Mouse (Mus musculus) embryonic facial prominence, embryonic 15.5 days (tissue): Measurements from ENCODE around the gene Steap2. TPM values are rescaled to one million over a fixed set of nuclear protein-coding genes. Genes with fewer than 3 reads are reported as not detected.
A peak's percentile ranks its signal among the peaks of the same experiment; 100 is the strongest.
"Not testable (repeated sequence)": the region's sequence is repeated elsewhere in the genome, so short reads cannot be mapped to it uniquely, and the experiment has no call there.

ENCODE experiments used
- ATAC-seq: fragments of 200-750 bp; cut with Nextera tagmentation; 2 replicates; pipeline ENCODE4 v1.8.0; 2017; ENCODE audit warnings: low read depth, moderate TSS enrichment; ENCODE audit not compliant: insufficient number of reproducible peaks, low FRiP score, low TSS enrichment
- H3K27ac ChIP-seq: fragments of 300-500 bp; sonication (generic); replicated peaks from 2 replicates; pipeline ENCODE4 v1.5.1; 2015; ENCODE audit warnings: mild to moderate bottlenecking, inconsistent platforms
- H3K27me3 ChIP-seq: fragments of 300-500 bp; sonication (generic); 2 replicates; pipeline ENCODE4 v1.6.1; 2015; ENCODE audit warnings: inconsistent platforms
- H3K36me3 ChIP-seq: fragments of 300-500 bp; sonication (generic); 2 replicates; pipeline ENCODE4 v1.6.1; 2015; ENCODE audit warnings: mild to moderate bottlenecking, inconsistent platforms
- H3K4me1 ChIP-seq: fragments of 300-500 bp; sonication (generic); 2 replicates; pipeline ENCODE4 v1.6.1; 2015; ENCODE audit warnings: inconsistent platforms
- H3K4me2 ChIP-seq: fragments of 300-500 bp; sonication (generic); replicated peaks from 2 replicates; pipeline ENCODE4 v1.6.1; 2015; ENCODE audit warnings: mild to moderate bottlenecking, inconsistent platforms
- H3K4me3 ChIP-seq: fragments of 300-500 bp; sonication (generic); replicated peaks from 2 replicates; pipeline ENCODE4 v1.5.1; 2015; ENCODE audit warnings: mild to moderate bottlenecking, inconsistent platforms
- H3K9ac ChIP-seq: fragments of 300-500 bp; sonication (generic); 2 replicates; pipeline ENCODE4 v1.6.1; 2015; ENCODE audit warnings: inconsistent platforms
- H3K9me3 ChIP-seq: fragments of 300-500 bp; sonication (generic); replicated peaks from 2 replicates; pipeline ENCODE4 v1.6.1; 2016; ENCODE audit warnings: inconsistent platforms
- WGBS: fragments of 180-500 bp; shearing (Covaris S2); methylation state at CpG from one replicate; pipeline ENCODE4 v1.1.7; 2015; 5-methylcytosine and 5-hydroxymethylcytosine counted together
- polyA plus RNA-seq: library from polyadenylated mRNA; unstranded; fragments of >200 nt; fragmentation: Nextera tagmentation; extraction: Ambion mirVana; gene quantifications from 2 replicates; pipeline ENCODE4 v1.2.1, GENCODE M21; 2015

Steap2 gene
- polyA plus RNA-seq, 1 experiment from 2014 or later = 6.2 TPM

- no peak for ATAC-seq
- H3K27me3 ChIP-seq = no peaks in the 10 kb centered on the region
- no peaks in the 10 kb centered on the region for H3K4me1 ChIP-seq
- H3K4me2 ChIP-seq = no peak overlapping the region
- no peak overlapping the region for H3K9ac ChIP-seq
- no peaks in the 10 kb centered on the region for H3K9me3 ChIP-seq
- no peaks in the 10 kb centered on the region for H3K36me3 ChIP-seq
- H3K27ac ChIP-seq = no peak overlapping the region
- WGBS = 86% methylated on average over 5 of the region's 5 CpGs
- no peak overlapping the region for H3K4me3 ChIP-seq
Observed at GRCm38 (mm10) chr5:5695401-5695942, 1.1 kb upstream of the Steap2 start.

GRCm38 (mm10) chr5:5693541-5693955 lies 830 bp downstream of the Steap2 start:
- no peaks in the 10 kb centered on the region for H3K36me3 ChIP-seq
- H3K4me3 ChIP-seq = peak overlapping the region; percentile 75
- H3K9ac ChIP-seq = peak overlapping the region; percentile 66
- H3K4me2 ChIP-seq = peak overlapping the region; percentile 82
- H3K9me3 ChIP-seq = no peaks in the 10 kb centered on the region
- no peaks in the 10 kb centered on the region for H3K4me1 ChIP-seq
- 1% methylated on average over 29 of the region's 29 CpGs for WGBS
- H3K27me3 ChIP-seq = no peaks in the 10 kb centered on the region
- peak overlapping the region; percentile 58 for H3K27ac ChIP-seq
- ATAC-seq = peak; percentile 55

GRCm38 (mm10) chr5:5692167-5692738 lies 2.1 kb downstream of the Steap2 start:
- Histone ChIP-seq H3K4me2 (no peak overlapping the region), H3K9ac (no peak overlapping the region), H3K36me3 (no peaks in the 10 kb centered on the region), H3K4me1 (no peaks in the 10 kb centered on the region), H3K9me3 (no peaks in the 10 kb centered on the region), H3K27me3 (no peaks in the 10 kb centered on the region), H3K4me3 (no peak overlapping the region), H3K27ac (no peak overlapping the region)
- no peak for ATAC-seq
- WGBS = 45% methylated on average over 4 of the region's 4 CpGs

DNA sequence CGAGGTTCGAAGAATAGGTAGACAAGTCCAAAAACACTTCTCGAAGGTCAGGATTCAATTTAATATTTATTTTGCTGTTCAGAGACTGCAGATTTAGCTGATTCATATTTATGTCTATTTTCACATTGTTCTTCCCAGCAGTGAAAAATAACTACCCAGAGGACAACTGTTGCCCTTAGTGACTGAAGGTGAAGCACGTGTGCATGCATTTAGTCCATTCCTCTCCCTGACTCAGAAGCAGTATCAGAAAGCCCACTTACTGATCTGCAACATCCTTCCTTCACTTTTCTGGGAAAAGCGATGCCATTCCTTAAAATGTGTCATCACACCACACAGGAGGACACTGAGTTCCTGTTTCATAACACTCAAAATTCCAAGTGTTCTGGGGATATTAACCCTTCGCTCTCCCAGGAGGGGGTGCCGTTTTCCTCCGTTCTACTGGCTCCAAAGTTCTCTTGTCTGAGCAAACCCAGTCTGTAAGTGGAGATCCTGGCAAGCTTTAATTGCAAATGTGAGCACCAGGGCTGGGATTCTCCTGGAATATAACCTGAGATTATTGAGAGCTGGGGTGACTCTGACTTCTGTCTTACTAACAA lies 5.3 kb downstream of the Steap2 start:
- no peak overlapping the region for H3K4me2 ChIP-seq
- H3K36me3 ChIP-seq = no peaks in the 10 kb centered on the region
- WGBS = 72% methylated on average over 8 of the region's 8 CpGs
- H3K27me3 ChIP-seq = no peaks in the 10 kb centered on the region
- no peak for ATAC-seq
- no peak overlapping the region for H3K9ac ChIP-seq
- no peaks in the 10 kb centered on the region for H3K9me3 ChIP-seq
- H3K4me1 ChIP-seq = no peaks in the 10 kb centered on the region
- H3K27ac ChIP-seq = no peak overlapping the region
- no peak overlapping the region for H3K4me3 ChIP-seq

- ATAC-seq = no peak
- WGBS = 78% methylated on average over 6 of the region's 6 CpGs
- no peaks in the 10 kb centered on the region for H3K36me3 ChIP-seq
Observed at GRCm38 (mm10) chr5:5688228-5688627, 6.2 kb downstream of the Steap2 start.

GRCm38 (mm10) chr5:5686973-5687372 lies 7.4 kb downstream of the Steap2 start:
- H3K9ac ChIP-seq = no peak overlapping the region
- H3K36me3 ChIP-seq = peaks cover under 1% of the 10 kb centered on the region; the same call in 1 of the 2 replicates
- no peaks in the 10 kb centered on the region for H3K9me3 ChIP-seq
- H3K4me1 ChIP-seq = no peaks in the 10 kb centered on the region
- no peaks in the 10 kb centered on the region for H3K27me3 ChIP-seq
- H3K27ac ChIP-seq = no peak overlapping the region
- no peak overlapping the region for H3K4me3 ChIP-seq
- 3% methylated on average over 1 of the region's 1 CpGs for WGBS
- no peak for ATAC-seq
- H3K4me2 ChIP-seq = no peak overlapping the region

More at GRCm38 (mm10) chr5:5688228-5688627, 6.2 kb downstream of the Steap2 start:
- H3K9ac ChIP-seq = no peak overlapping the region
- H3K4me2 ChIP-seq = no peak overlapping the region
- H3K4me3 ChIP-seq = no peak overlapping the region
- no peaks in the 10 kb centered on the region for H3K9me3 ChIP-seq
- no peaks in the 10 kb centered on the region for H3K4me1 ChIP-seq
- no peaks in the 10 kb centered on the region for H3K27me3 ChIP-seq
- H3K27ac ChIP-seq = no peak overlapping the region

DNA sequence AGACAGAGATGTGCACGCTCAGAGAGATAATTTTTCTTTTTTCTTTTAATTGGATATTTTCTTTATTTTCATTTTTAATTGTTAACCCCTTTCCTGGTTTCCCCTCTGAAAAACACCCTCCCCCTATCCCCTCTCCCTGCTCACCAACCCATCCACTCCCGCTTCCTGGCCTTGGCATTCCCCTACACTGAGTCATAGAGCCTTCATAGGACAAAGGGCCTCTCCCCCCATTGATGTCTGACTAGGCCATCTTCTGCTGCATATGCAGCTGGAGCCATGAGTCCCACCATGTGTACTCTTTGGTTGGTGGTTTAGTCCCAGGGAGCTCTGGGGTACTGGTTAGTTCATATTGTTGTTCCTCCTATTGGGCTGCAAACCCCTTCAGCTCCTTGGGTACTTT lies 9.4 kb downstream of the Steap2 start:
- H3K27ac ChIP-seq, H3K27me3 ChIP-seq, H3K9ac ChIP-seq, ATAC-seq, H3K4me2 ChIP-seq, H3K36me3 ChIP-seq, H3K4me1 ChIP-seq, H3K9me3 ChIP-seq, H3K4me3 ChIP-seq: not testable (repeated sequence)
- 87% methylated on average over 2 of the region's 2 CpGs for WGBS

DNA sequence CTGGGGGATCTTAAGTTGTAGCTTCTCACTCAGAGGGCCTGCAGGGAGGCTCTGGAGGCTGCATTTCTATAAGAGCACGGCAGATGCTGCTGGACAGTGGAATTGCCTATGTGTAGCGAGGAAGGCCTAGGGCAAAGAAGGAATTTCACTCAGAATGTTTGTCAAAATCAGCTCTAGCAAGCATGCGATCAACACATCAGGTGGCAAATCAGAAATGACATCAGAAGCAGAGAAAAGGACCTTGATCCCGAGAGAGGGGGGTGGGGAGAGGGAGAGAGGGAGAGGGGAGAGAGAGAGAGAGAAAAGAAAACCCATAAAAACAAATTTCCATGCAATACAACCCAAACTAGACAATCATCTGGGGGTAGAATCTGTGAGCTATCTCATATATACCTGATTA lies 11.1 kb downstream of the Steap2 start:
- WGBS = 58% methylated on average over 4 of the region's 4 CpGs
- H3K9me3 ChIP-seq = no peaks in the 10 kb centered on the region
- no peak overlapping the region for H3K4me3 ChIP-seq
- H3K27ac ChIP-seq = no peak overlapping the region
- H3K4me1 ChIP-seq = no peaks in the 10 kb centered on the region
- ATAC-seq = no peak
- H3K27me3 ChIP-seq = no peaks in the 10 kb centered on the region
- no peak overlapping the region for H3K9ac ChIP-seq
- no peak overlapping the region for H3K4me2 ChIP-seq
- peaks cover 8% of the 10 kb centered on the region; the same call in 1 of the 2 replicates for H3K36me3 ChIP-seq

DNA sequence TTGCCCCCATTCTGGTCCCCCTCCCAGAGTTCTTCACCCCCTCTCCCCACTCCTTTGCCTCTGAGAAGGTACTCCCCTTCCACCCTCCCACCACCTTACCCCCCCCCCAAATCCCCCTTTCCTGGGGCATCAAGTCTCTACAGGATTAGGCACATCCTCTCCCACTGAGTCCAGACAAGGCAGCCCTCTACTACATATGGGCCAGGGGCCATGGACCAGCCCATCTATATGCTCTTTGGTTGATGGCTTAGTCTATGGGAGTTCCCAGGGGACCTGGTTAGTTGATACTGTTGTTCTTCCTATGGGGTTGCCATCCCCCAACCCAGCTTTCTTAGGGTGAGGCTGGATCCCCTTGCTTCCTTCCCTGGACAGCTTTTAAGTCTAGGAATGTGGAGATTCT lies 14.9 kb downstream of the Steap2 start:
- no peak for ATAC-seq
- Histone ChIP-seq H3K27me3 (no peaks in the 10 kb centered on the region), H3K4me1 (no peaks in the 10 kb centered on the region), H3K36me3 (peaks cover 11% of the 10 kb centered on the region), H3K27ac (no peak overlapping the region), H3K9me3 (no peaks in the 10 kb centered on the region), H3K9ac (no peak overlapping the region), H3K4me3 (no peak overlapping the region), H3K4me2 (no peak overlapping the region)

GRCm38 (mm10) chr5:5676082-5676481 lies 18.3 kb downstream of the Steap2 start:
- no peak overlapping the region for H3K4me3 ChIP-seq
- H3K27ac ChIP-seq = no peak overlapping the region
- H3K9me3 ChIP-seq = no peaks in the 10 kb centered on the region
- no peaks in the 10 kb centered on the region for H3K27me3 ChIP-seq
- no peak overlapping the region for H3K4me2 ChIP-seq
- no peaks in the 10 kb centered on the region for H3K4me1 ChIP-seq
- peaks cover 4% of the 10 kb centered on the region; the same call in 1 of the 2 replicates for H3K36me3 ChIP-seq
- no peak for ATAC-seq
- H3K9ac ChIP-seq = no peak overlapping the region
- WGBS = 80% methylated on average over 3 of the region's 3 CpGs

- 68% methylated on average over 7 of the region's 7 CpGs for WGBS
Observed at GRCm38 (mm10) chr5:5668920-5669319, 25.5 kb downstream of the Steap2 start.

More at GRCm38 (mm10) chr5:5668920-5669319, 25.5 kb downstream of the Steap2 start:
- Histone ChIP-seq H3K4me1 (0 out of 2 replicates have a peak, but pooled peaks cover 3% of the 10 kb centered on the region), H3K27ac (no peak overlapping the region), H3K9me3 (no peaks in the 10 kb centered on the region), H3K4me3 (no peak overlapping the region), H3K36me3 (no peaks in the 10 kb centered on the region), H3K4me2 (no peak overlapping the region), H3K27me3 (no peaks in the 10 kb centered on the region), H3K9ac (no peak overlapping the region)
- ATAC-seq = no peak
